Mouse (Mus musculus): ENCODE measurements around the gene Vmn1r16. TPM values are rescaled to one million over a fixed set of nuclear protein-coding genes. Genes with fewer than 3 reads are reported as not detected.
"Not testable (repeated sequence)": the region's sequence is repeated elsewhere in the genome, so short reads cannot be mapped to it uniquely, and the experiment has no call there.

Gene Vmn1r16
- not detected in 2 replicates for polyA plus RNA-seq (2016; fragmentation: Nextera tagmentation; extraction: Ambion mirVana)

DNA sequence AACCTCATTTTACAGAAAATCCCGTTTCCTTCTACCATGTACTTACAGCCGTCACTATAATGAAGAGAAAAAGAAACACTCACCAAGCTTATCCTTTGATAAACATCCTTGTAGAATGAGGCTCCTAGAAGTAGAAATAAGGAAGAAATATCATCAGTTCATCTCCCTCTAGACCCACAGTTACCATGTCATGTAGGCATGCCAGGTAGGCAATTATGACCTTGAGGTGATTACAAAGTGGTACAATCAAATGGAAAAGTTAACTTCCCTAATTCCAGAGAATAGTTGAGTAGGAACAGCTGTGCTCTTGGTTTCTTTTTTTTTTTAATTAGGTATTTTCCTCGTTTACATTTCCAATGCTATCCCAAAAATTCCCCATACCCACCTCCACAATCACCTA lies at the start of gene Vmn1r16:
Vmn1r16 (minus strand) TSS at position 101 of the 400 bp plus-strand sequence.
- Histone ChIP-seq H3K36me3 (no peaks in the 10 kb centered on the region), H3K27me3 (ENCODE audit: low read depth, poor library complexity, severe bottlenecking) (no peaks in the 10 kb centered on the region), H3K4me3 (no peak within 1 kb of the TSS), H3K4me1 (no peaks in the 10 kb centered on the region), H3K27ac (no peak within 1 kb of the TSS), H3K9me3 (replicated peaks) (no peaks in the 10 kb centered on the region)
- DNase-seq (ENCODE audit: low spot score), result no peak
- 84% methylated on average over 3 of the region's 3 CpGs for WGBS

DNA sequence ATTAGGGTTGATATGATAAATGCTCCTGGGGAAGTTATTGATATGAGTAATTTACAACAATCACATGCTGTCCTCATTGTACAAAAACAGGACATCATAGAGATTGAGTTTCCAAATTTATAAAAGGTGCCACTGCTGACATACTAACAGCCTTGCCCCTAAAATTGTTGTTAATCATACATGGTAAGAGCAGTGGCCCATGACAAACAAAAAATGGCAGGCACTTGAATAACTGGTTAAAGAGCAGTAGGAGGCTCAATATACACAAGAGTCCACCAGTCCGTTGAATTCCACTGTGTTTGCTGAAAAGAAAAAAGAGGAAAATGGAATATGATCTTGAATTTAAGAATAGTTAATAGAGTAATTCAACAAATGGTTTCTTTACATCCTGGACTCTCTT lies 38.2 kb upstream of the Vmn1r16 start:
- 94% methylated on average over 1 of the region's 1 CpGs for WGBS
- Histone ChIP-seq H3K36me3 (no peaks in the 10 kb centered on the region), H3K27ac (no peak overlapping the region), H3K9me3 (replicated peaks) (no peaks in the 10 kb centered on the region), H3K4me3 (no peak overlapping the region), H3K4me1 (no peaks in the 10 kb centered on the region), H3K27me3 (ENCODE audit: low read depth, poor library complexity, severe bottlenecking) (no peaks in the 10 kb centered on the region)
- DNase-seq (ENCODE audit: low spot score), result no peak

GRCm38 (mm10) chr6:57365866-57366265 lies 36.6 kb upstream of the Vmn1r16 start:
- H3K4me3 ChIP-seq; H3K27ac ChIP-seq; H3K4me1 ChIP-seq; H3K27me3 ChIP-seq (ENCODE audit: low read depth, poor library complexity, severe bottlenecking); DNase-seq (ENCODE audit: low spot score); H3K36me3 ChIP-seq; H3K9me3 ChIP-seq (replicated peaks): not testable (repeated sequence)
- 100% methylated on average over 1 of the region's 1 CpGs for WGBS

DNA sequence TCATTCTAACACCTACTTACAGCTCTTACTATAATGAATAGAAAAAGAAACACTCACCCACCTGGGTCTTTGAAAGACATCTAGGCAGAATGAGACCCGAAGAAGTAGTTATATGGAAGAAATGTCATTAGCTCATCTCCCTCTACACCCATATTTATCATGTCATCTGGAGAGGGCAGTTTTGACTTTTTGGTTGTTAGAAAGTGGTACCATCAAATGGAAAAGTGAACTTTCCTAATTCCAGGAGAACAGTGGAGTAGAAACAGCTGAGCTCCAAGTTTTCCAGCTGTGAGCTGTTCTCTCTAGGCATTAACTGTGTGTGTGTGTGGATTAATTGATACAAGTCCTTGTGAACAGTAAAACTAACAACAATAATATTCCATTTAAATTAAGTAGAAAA lies 34.3 kb upstream of the Vmn1r16 start, which contains the start of gene Vmn1r17:
Vmn1r17 (minus strand) TSS at position 101 of the 400 bp plus-strand sequence.
- WGBS, result 86% methylated on average over 1 of the region's 1 CpGs
- Histone ChIP-seq H3K36me3 (no peaks in the 10 kb centered on the region), H3K27me3 (ENCODE audit: low read depth, poor library complexity, severe bottlenecking) (no peaks in the 10 kb centered on the region), H3K9me3 (replicated peaks) (no peaks in the 10 kb centered on the region), H3K4me3 (no peak within 1 kb of the TSS), H3K4me1 (no peaks in the 10 kb centered on the region), H3K27ac (no peak within 1 kb of the TSS)
- no peak for DNase-seq (ENCODE audit: low spot score)

GRCm38 (mm10) chr6:57356864-57357263 lies 27.6 kb upstream of the Vmn1r16 start:
- Histone ChIP-seq H3K27me3 (ENCODE audit: low read depth, poor library complexity, severe bottlenecking) (no peaks in the 10 kb centered on the region), H3K9me3 (replicated peaks) (no peaks in the 10 kb centered on the region), H3K4me3 (no peak overlapping the region), H3K4me1 (no peaks in the 10 kb centered on the region), H3K27ac (no peak overlapping the region), H3K36me3 (no peaks in the 10 kb centered on the region)
- DNase-seq (ENCODE audit: low spot score), result no peak
- 80% methylated on average over 2 of the region's 2 CpGs for WGBS

- H3K27me3 ChIP-seq (ENCODE audit: low read depth, poor library complexity, severe bottlenecking), result no peaks in the 10 kb centered on the region
Measured at GRCm38 (mm10) chr6:57326176-57326575, 3.1 kb downstream of the Vmn1r16 start.

GRCm38 (mm10) chr6:57278952-57279351 lies 50.3 kb downstream of the Vmn1r16 start:
- Histone ChIP-seq H3K36me3 (no peaks in the 10 kb centered on the region), H3K4me3 (no peak overlapping the region)

More at GRCm38 (mm10) chr6:57326176-57326575, 3.1 kb downstream of the Vmn1r16 start:
- H3K36me3 ChIP-seq, result no peaks in the 10 kb centered on the region
- no peak for DNase-seq (ENCODE audit: low spot score)
- H3K27ac ChIP-seq, result no peak overlapping the region
- no peak overlapping the region for H3K4me3 ChIP-seq
- no peaks in the 10 kb centered on the region for H3K4me1 ChIP-seq
- no peaks in the 10 kb centered on the region for H3K9me3 ChIP-seq (replicated peaks)

GRCm38 (mm10) chr6:57272517-57272916 lies 56.8 kb downstream of the Vmn1r16 start:
- no peak for DNase-seq (ENCODE audit: low spot score)
- H3K4me1 ChIP-seq, result peaks cover 5% of the 10 kb centered on the region; the same call in 1 of the 2 replicates
- no peak overlapping the region for H3K27ac ChIP-seq
- H3K36me3 ChIP-seq, result no peaks in the 10 kb centered on the region
- no peaks in the 10 kb centered on the region for H3K9me3 ChIP-seq (replicated peaks)
- no peaks in the 10 kb centered on the region for H3K27me3 ChIP-seq (ENCODE audit: low read depth, poor library complexity, severe bottlenecking)
- H3K4me3 ChIP-seq, result no peak overlapping the region

More at GRCm38 (mm10) chr6:57278952-57279351, 50.3 kb downstream of the Vmn1r16 start:
- no peak for DNase-seq (ENCODE audit: low spot score)
- Histone ChIP-seq H3K9me3 (replicated peaks) (no peaks in the 10 kb centered on the region), H3K27ac (no peak overlapping the region), H3K27me3 (ENCODE audit: low read depth, poor library complexity, severe bottlenecking) (no peaks in the 10 kb centered on the region), H3K4me1 (no peaks in the 10 kb centered on the region)

GRCm38 (mm10) chr6:57271881-57272280 lies 57.4 kb downstream of the Vmn1r16 start:
- Histone ChIP-seq H3K4me1 (peaks cover 5% of the 10 kb centered on the region; the same call in 1 of the 2 replicates), H3K4me3 (no peak overlapping the region), H3K27ac (no peak overlapping the region), H3K36me3 (no peaks in the 10 kb centered on the region), H3K27me3 (ENCODE audit: low read depth, poor library complexity, severe bottlenecking) (no peaks in the 10 kb centered on the region), H3K9me3 (replicated peaks) (no peaks in the 10 kb centered on the region)
- DNase-seq (ENCODE audit: low spot score), result no peak
- WGBS, result 85% methylated on average over 3 of the region's 3 CpGs

Other genes starting within 250 kb of the Vmn1r16 start
- not detected in 2 replicates for gene Vmn1r10, start 220.0 kb downstream of the Vmn1r16 start, polyA plus RNA-seq (2016; fragmentation: Nextera tagmentation; extraction: Ambion mirVana)
- not detected in 2 replicates for gene Vmn1r11, start 196.0 kb downstream of the Vmn1r16 start, polyA plus RNA-seq (2016; fragmentation: Nextera tagmentation; extraction: Ambion mirVana)
- not detected in 2 replicates for gene Vmn1r12, start 172.6 kb downstream of the Vmn1r16 start, polyA plus RNA-seq (2016; fragmentation: Nextera tagmentation; extraction: Ambion mirVana)
- not detected in 2 replicates for gene Vmn1r13, start 126.2 kb downstream of the Vmn1r16 start, polyA plus RNA-seq (2016; fragmentation: Nextera tagmentation; extraction: Ambion mirVana)
- gene Vmn1r14, start 97.8 kb downstream of the Vmn1r16 start, polyA plus RNA-seq (2016; fragmentation: Nextera tagmentation; extraction: Ambion mirVana), result not detected in 2 replicates
- not detected in 2 replicates for gene Vmn1r15, start 71.5 kb downstream of the Vmn1r16 start, polyA plus RNA-seq (2016; fragmentation: Nextera tagmentation; extraction: Ambion mirVana)
- not detected in 2 replicates for gene Vmn1r17, start 34.2 kb upstream of the Vmn1r16 start, polyA plus RNA-seq (2016; fragmentation: Nextera tagmentation; extraction: Ambion mirVana)
- gene Vmn1r18, start 66.3 kb upstream of the Vmn1r16 start, polyA plus RNA-seq (2016; fragmentation: Nextera tagmentation; extraction: Ambion mirVana), result not detected in 2 replicates
- gene Vmn1r19, start 74.3 kb upstream of the Vmn1r16 start, polyA plus RNA-seq (2016; fragmentation: Nextera tagmentation; extraction: Ambion mirVana), result not detected in 2 replicates
- not detected in 2 replicates for gene Vmn1r20, start 99.4 kb upstream of the Vmn1r16 start, polyA plus RNA-seq (2016; fragmentation: Nextera tagmentation; extraction: Ambion mirVana)
- gene Ppm1k, start 206.0 kb upstream of the Vmn1r16 start, polyA plus RNA-seq (2016; fragmentation: Nextera tagmentation; extraction: Ambion mirVana), result 3.4 and 3.7 TPM in 2 replicates